Mouse (Mus musculus) heart, postnatal 0 days (tissue): ENCODE measurements around the gene Hhipl1. TPM values are rescaled to one million over a fixed set of nuclear protein-coding genes. Genes with fewer than 3 reads are reported as not detected.

Experiments
- ATAC-seq: fragments of 200-750 bp; cut with Nextera tagmentation; 2 replicates; pipeline ENCODE4 v1.8.0; 2017; ENCODE audit warnings: low read depth, moderate number of reproducible peaks, moderate library complexity; ENCODE audit not compliant: insufficient read depth
- DNase-seq: peaks from one replicate; pipeline ENCODE4 v3.0.0-alpha.2; 2016; ENCODE audit warnings: low spot score
- H3K27ac ChIP-seq: fragments of 300-500 bp; sonication (generic); 2 replicates; pipeline ENCODE4 v1.5.1; 2014; ENCODE audit warnings: low read depth, mild to moderate bottlenecking
- H3K27me3 ChIP-seq: fragments of 300-500 bp; sonication (generic); 2 replicates; pipeline ENCODE4 v1.6.1; 2014; ENCODE audit warnings: low read length, mixed read lengths; ENCODE audit not compliant: control insufficient read depth, insufficient read depth
- H3K36me3 ChIP-seq: fragments of 300-500 bp; sonication (generic); replicated peaks from 2 replicates; pipeline ENCODE4 v1.6.1; 2014; ENCODE audit warnings: low read length, mixed read lengths; ENCODE audit not compliant: control insufficient read depth, insufficient read depth
- H3K4me1 ChIP-seq: fragments of 300-500 bp; sonication (generic); 2 replicates; pipeline ENCODE4 v1.6.1; 2014; ENCODE audit warnings: antibody characterized with exemption; ENCODE audit not compliant: control insufficient read depth, insufficient read depth
- H3K4me2 ChIP-seq: fragments of 300-500 bp; sonication (generic); 2 replicates; pipeline ENCODE4 v1.6.1; 2014; ENCODE audit warnings: low read depth, mild to moderate bottlenecking, low read length, moderate library complexity
- H3K4me3 ChIP-seq: fragments of 300-500 bp; sonication (generic); 2 replicates; pipeline ENCODE4 v1.5.1; 2014; ENCODE audit warnings: low read depth, low read length
- H3K9ac ChIP-seq: fragments of 300-500 bp; sonication (generic); replicated peaks from 2 replicates; pipeline ENCODE4 v1.6.1; 2014; ENCODE audit warnings: low read depth, low read length, mixed read lengths
- H3K9me3 ChIP-seq: fragments of 300-500 bp; sonication (generic); replicated peaks from 2 replicates; pipeline ENCODE4 v1.6.1; 2016; ENCODE audit warnings: low read length; ENCODE audit not compliant: control insufficient read depth
- CTCF ChIP-seq: IDR thresholded peaks from 2 replicates; pipeline ENCODE4 v1.5.1; 2016; ENCODE audit warnings: antibody characterized with exemption, control low read depth, low read depth
- EP300 ChIP-seq: IDR thresholded peaks from 2 replicates; pipeline ENCODE4 v1.6.1; 2016; ENCODE audit warnings: antibody characterized with exemption, low read depth
- WGBS: fragments of 180-500 bp; shearing (Covaris S2); extraction: QIAGEN DNeasy Blood & Tissue Kit; methylation state at CpG from one replicate; pipeline ENCODE4 v1.1.7; 2014; 5-methylcytosine and 5-hydroxymethylcytosine counted together
- polyA plus RNA-seq: library from polyadenylated mRNA; unstranded; fragments of >200 nt; fragmentation: Nextera tagmentation; extraction: Ambion mirVana; gene quantifications from 2 replicates; pipeline ENCODE4 v1.2.1, GENCODE M21; 2015
- total RNA-seq: library from RNA; depleted of rRNA; stranded (reverse); fragments of >200 nt; gene quantifications from 2 replicates; pipeline ENCODE4 v1.2.3, GENCODE M21; 2014; ENCODE audit warnings: low replicate concordance

Gene Hhipl1
- total and polyA plus RNA-seq, 2 experiments from 2014 or later = 0.61 to 5.0 TPM

DNA sequence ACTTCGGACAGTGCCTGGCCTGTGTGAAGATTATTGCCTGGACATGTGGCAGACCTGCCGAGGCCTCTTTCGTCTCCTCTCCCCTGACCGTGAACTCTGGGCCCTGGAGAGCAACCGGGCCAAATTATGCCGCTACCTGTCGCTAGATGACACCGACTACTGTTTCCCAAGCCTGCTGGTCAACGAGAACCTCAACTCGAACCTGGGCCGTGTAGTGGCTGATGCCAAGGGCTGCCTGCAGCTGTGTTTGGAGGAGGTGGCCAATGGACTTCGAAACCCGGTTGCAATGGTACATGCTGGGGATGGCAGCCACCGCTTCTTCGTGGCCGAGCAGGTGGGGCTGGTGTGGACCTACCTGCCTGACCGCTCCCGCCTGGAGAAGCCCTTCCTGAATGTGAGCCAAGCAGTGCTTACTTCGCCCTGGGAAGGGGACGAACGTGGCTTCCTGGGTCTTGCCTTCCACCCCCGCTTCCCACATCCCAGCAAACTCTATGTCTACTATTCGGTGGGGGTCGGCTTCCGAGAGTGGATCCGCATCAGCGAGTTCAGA lies 5.7 kb downstream of the Hhipl1 start:
- no peak overlapping the region for H3K4me3 ChIP-seq
- ATAC-seq (no peak), DNase-seq (no peak)
- H3K27ac ChIP-seq = no peak overlapping the region
- H3K9ac ChIP-seq = no peak overlapping the region
- H3K27me3 ChIP-seq = peaks cover 12% of the 10 kb centered on the region
- H3K4me2 ChIP-seq = no peak overlapping the region
- no peaks in the 10 kb centered on the region for H3K9me3 ChIP-seq
- H3K4me1 ChIP-seq = no peaks in the 10 kb centered on the region; the same call in 1 of the 2 replicates
- 91% methylated on average over 27 of the region's 27 CpGs for WGBS
- TF ChIP-seq CTCF (no peak), EP300 (no peak)
- no peaks in the 10 kb centered on the region for H3K36me3 ChIP-seq

- Histone ChIP-seq H3K9ac (no peak overlapping the region), H3K4me3 (no peak overlapping the region), H3K27me3 (peaks cover 19% of the 10 kb centered on the region), H3K36me3 (no peaks in the 10 kb centered on the region), H3K4me1 (no peaks in the 10 kb centered on the region; the same call in 1 of the 2 replicates), H3K27ac (no peak overlapping the region), H3K4me2 (no peak overlapping the region), H3K9me3 (no peaks in the 10 kb centered on the region)
- ATAC-seq = no peak
- no peak for DNase-seq
- 62% methylated on average over 6 of the region's 6 CpGs for WGBS
- TF ChIP-seq EP300 (no peak), CTCF (no peak)
These were observed 6.4 kb downstream of the Hhipl1 start for GRCm38 (mm10) chr12:108312432-108312851.

DNA sequence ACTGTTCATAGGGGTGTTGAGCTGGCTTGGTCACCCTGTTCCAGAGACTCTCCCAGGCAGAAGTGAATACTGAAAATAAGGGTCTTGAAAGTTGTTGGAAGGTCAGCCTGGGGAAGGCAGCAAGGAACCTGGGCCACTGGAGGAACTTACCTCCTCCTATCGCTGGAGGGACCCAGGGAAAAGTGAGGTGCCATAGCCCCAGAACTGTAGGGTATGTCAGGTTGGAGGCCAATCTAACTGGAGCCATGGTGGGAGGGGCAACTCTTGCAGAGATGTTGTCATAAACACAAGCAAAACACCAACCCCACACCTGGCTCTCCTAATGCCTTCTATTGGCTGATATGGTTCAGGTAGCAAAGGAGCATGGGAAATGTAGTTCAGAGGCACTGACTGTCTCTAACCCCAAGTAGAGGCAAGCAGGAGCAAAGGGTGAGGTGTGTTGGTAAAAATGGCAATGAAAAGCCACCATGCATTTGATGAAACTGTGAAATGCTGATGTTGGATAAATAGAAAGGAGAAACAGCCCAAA lies 7.2 kb downstream of the Hhipl1 start:
- no peak overlapping the region for H3K27ac ChIP-seq
- H3K27me3 ChIP-seq = peaks cover 27% of the 10 kb centered on the region
- H3K4me3 ChIP-seq = no peak overlapping the region
- 89% methylated on average over 1 of the region's 1 CpGs for WGBS
- no peak overlapping the region for H3K9ac ChIP-seq
- H3K9me3 ChIP-seq = no peaks in the 10 kb centered on the region
- DNase-seq (no peak), ATAC-seq (no peak)
- no peak overlapping the region for H3K4me2 ChIP-seq
- no peaks in the 10 kb centered on the region for H3K4me1 ChIP-seq
- TF ChIP-seq CTCF (no peak), EP300 (no peak)
- no peaks in the 10 kb centered on the region for H3K36me3 ChIP-seq

- H3K4me2 ChIP-seq = no peak overlapping the region
- TF ChIP-seq EP300 = no peak
- no peak for TF ChIP-seq CTCF
- H3K9me3 ChIP-seq = no peaks in the 10 kb centered on the region
- peaks cover 49% of the 10 kb centered on the region for H3K27me3 ChIP-seq
- H3K4me1 ChIP-seq = peaks cover 4% of the 10 kb centered on the region; the same call in 1 of the 2 replicates
- H3K9ac ChIP-seq = no peak overlapping the region
- ATAC-seq = no peak
- no peaks in the 10 kb centered on the region for H3K36me3 ChIP-seq
- WGBS = 27% methylated on average over 10 of the region's 10 CpGs
- DNase-seq = no peak
- no peak overlapping the region for H3K27ac ChIP-seq
- no peak overlapping the region for H3K4me3 ChIP-seq
These were observed 9.7 kb downstream of the Hhipl1 start for GRCm38 (mm10) chr12:108315818-108316217.

GRCm38 (mm10) chr12:108316655-108317054 lies 10.6 kb downstream of the Hhipl1 start:
- no peak for TF ChIP-seq EP300
- TF ChIP-seq CTCF = no peak
- 66% methylated on average over 6 of the region's 6 CpGs for WGBS
- H3K4me1 ChIP-seq = peaks cover 4% of the 10 kb centered on the region; the same call in 1 of the 2 replicates
- ATAC-seq (no peak), DNase-seq (no peak)
- no peak overlapping the region for H3K27ac ChIP-seq
- no peaks in the 10 kb centered on the region for H3K36me3 ChIP-seq
- no peak overlapping the region for H3K9ac ChIP-seq
- H3K4me3 ChIP-seq = no peak overlapping the region
- no peaks in the 10 kb centered on the region for H3K9me3 ChIP-seq
- H3K27me3 ChIP-seq = peaks cover 51% of the 10 kb centered on the region
- no peak overlapping the region for H3K4me2 ChIP-seq
